Mouse (Mus musculus) cerebellum, adult 2 months (tissue): Measurements from ENCODE around the gene Gfi1b.

Experiments
- CTCF ChIP-seq: fragments of 200-500 bp; IDR thresholded peaks from 2 replicates; pipeline ENCODE4 v1.5.1; 2011; ENCODE audit warnings: low read depth, mild to moderate bottlenecking, control low read depth, low read length, moderate library complexity, borderline replicate concordance; ENCODE audit not compliant: insufficient read depth
- POLR2A ChIP-seq: fragments of 200-500 bp; IDR thresholded peaks from 2 replicates; pipeline ENCODE4 v1.6.1; 2011; ENCODE audit warnings: low read length, control low read depth, borderline replicate concordance; ENCODE audit not compliant: insufficient read depth

- TF ChIP-seq POLR2A (no peak), CTCF (no peak)
These were observed 4.3 kb upstream of the Gfi1b start for GRCm38 (mm10) chr2:28626038-28626437.
